9 mouse cellular contexts compared by ENCODE assay signal in the genomic region with DNA sequence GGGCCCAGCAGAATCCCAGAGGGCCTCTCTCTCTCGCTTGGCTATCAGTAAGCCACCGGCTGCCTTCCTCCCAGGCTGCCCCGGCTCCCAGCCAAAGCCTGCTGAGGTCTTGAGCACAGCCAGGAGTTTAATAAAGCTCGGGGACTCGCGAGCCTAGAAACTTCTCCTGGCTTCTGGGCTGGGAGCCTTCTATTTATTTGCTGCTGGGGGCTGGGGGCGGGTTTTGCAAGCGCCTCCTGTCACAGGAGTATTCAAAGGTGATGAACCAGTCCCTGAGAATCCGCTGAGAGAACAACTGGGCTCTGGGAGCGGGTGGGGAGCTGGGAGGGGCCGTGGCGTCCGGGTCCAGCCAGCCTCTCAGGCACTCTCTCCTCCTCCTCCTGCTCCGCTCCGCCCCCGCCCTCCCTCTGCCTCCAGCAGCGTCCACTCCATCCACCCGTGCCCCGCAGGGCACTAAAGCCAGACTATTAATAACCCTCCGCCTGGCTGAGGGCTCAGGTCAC. TPM values are rescaled to one million over a fixed set of nuclear protein-coding genes. Genes with fewer than 3 reads are reported as not detected.
DNase-seq lines count a peak whose midpoint lies in the region; ATAC-seq and TF ChIP-seq lines count a peak whose summit lies in the region.
"Had no signal": no experiment of that assay in that cellular context is flagged by ENCODE, and none has a peak within 500 bp of the region (broad histone marks: within the 10 kb centered on the region; RNA-seq: fewer than 3 reads in every experiment).

Gene Hspb8, minus strand, starts transcription at position 166 of the 503 bp plus-strand sequence.

- no peaks in the 10 kb centered on the region for H3K27me3 ChIP-seq in hindbrain, postnatal 0 days (ENCODE audit: insufficient read depth, low read length)
- H3K27me3 ChIP-seq in limb, embryonic 11.5 days (ENCODE audit: control insufficient read depth, insufficient read depth, low read length), result no peaks in the 10 kb centered on the region
- 0 out of 2 replicates have a peak, but pooled peaks cover 3% of the 10 kb centered on the region for H3K27me3 ChIP-seq in midbrain, embryonic 14.5 days (ENCODE audit: control insufficient read depth, insufficient read depth, low read length)
- H3K27me3 ChIP-seq: CH12.LX had no signal

- peak within 1 kb of the TSS; percentile 43 for H3K4me2 ChIP-seq in hindbrain, postnatal 0 days (ENCODE audit: low read depth, low read length)
- peak within 1 kb of the TSS; percentile 76 for H3K4me2 ChIP-seq in limb, embryonic 11.5 days (ENCODE audit: low read depth, severe bottlenecking)
- peak within 1 kb of the TSS; percentile 51 for H3K4me2 ChIP-seq in midbrain, embryonic 14.5 days (ENCODE audit: low read length)

- intact Hi-C loops in gastrocnemius, postnatal 14 days (cut with DNase I; ENCODE audit: low total_unique reads), result no loop called here

- H3K27ac ChIP-seq in hindbrain, postnatal 0 days, result peak within 1 kb of the TSS; percentile 11
- H3K27ac ChIP-seq in limb, embryonic 11.5 days (replicated peaks; ENCODE audit: low read depth, low read length), result no peak within 1 kb of the TSS; the same call in 1 of the 2 replicates
- H3K27ac ChIP-seq in midbrain, embryonic 14.5 days (replicated peaks; ENCODE audit: low read depth, low read length), result no peak within 1 kb of the TSS; the same call in 1 of the 2 replicates

- peak; percentile 62; the same call in 1 of the 2 replicates for ATAC-seq in hindbrain, postnatal 0 days
- ATAC-seq in limb, embryonic 11.5 days (ENCODE audit: insufficient number of reproducible peaks, low FRiP score, low TSS enrichment, low read depth), result 0 out of 2 replicates have a peak, but pooled peaks have one; percentile 24
- ATAC-seq in midbrain, embryonic 14.5 days (ENCODE audit: low FRiP score, low TSS enrichment), result no peak

- H3K9me3 ChIP-seq in hindbrain, postnatal 0 days (ENCODE audit: low read length), result no peaks in the 10 kb centered on the region
- no peaks in the 10 kb centered on the region for H3K9me3 ChIP-seq in limb, embryonic 11.5 days (ENCODE audit: control insufficient read depth, low read length)
- H3K9me3 ChIP-seq in midbrain, embryonic 14.5 days (ENCODE audit: control insufficient read depth, low read length), result no peaks in the 10 kb centered on the region

- DNase-seq in left cerebral cortex, adult 18-20 months (ENCODE audit: low spot score in 2 of 2), result peak; percentile 18 to 25
- DNase-seq in left cerebral cortex, adult 9 months (ENCODE audit: low spot score in 2 of 2), result no peak
- peak; percentile 82 to 85 for DNase-seq in cerebellum, postnatal 36 days
- DNase-seq in gastrocnemius, postnatal 14 days, result peak; percentile 90
- DNase-seq in hindbrain, postnatal 0 days (ENCODE audit: low spot score), result peak; percentile 73
- peak; percentile 74 for DNase-seq in limb, embryonic 11.5 days (ENCODE audit: low spot score)
- peak; percentile 70 for DNase-seq in midbrain, embryonic 14.5 days
- peak; percentile 40 for DNase-seq in urinary bladder, postnatal 10 days (ENCODE audit: low spot score)

- no peak for TF ChIP-seq CTCF in hindbrain, postnatal 0 days (IDR thresholded peaks at IDR 0.05; ENCODE audit: low read depth)

- no peaks in the 10 kb centered on the region for H3K36me3 ChIP-seq in hindbrain, postnatal 0 days (ENCODE audit: insufficient read depth, low read length)
- H3K36me3 ChIP-seq in limb, embryonic 11.5 days (ENCODE audit: control insufficient read depth, insufficient read depth, low read length), result no peaks in the 10 kb centered on the region
- no peaks in the 10 kb centered on the region for H3K36me3 ChIP-seq in midbrain, embryonic 14.5 days (ENCODE audit: control insufficient read depth, insufficient read depth, low read length)

- WGBS in hindbrain, postnatal 0 days, result 3% methylated on average over 18 of the region's 20 CpGs
- under 1% methylated on average over 20 of the region's 20 CpGs for WGBS in limb, embryonic 11.5 days
- under 1% methylated on average over 18 of the region's 20 CpGs for WGBS in midbrain, embryonic 14.5 days

- H3K4me3 ChIP-seq in hindbrain, postnatal 0 days (ENCODE audit: low read length), result peak within 1 kb of the TSS; percentile 20
- peak within 1 kb of the TSS; percentile 25 for H3K4me3 ChIP-seq in limb, embryonic 11.5 days (ENCODE audit: low read depth, low read length)
- peak within 1 kb of the TSS; percentile 1; the same call in 1 of the 2 replicates for H3K4me3 ChIP-seq in midbrain, embryonic 14.5 days (replicated peaks; ENCODE audit: low read depth, low read length)

- H3K4me1 ChIP-seq in hindbrain, postnatal 0 days (ENCODE audit: insufficient read depth, low read length), result peaks cover 13% of the 10 kb centered on the region; the same call in 1 of the 2 replicates
- H3K4me1 ChIP-seq in limb, embryonic 11.5 days (ENCODE audit: control insufficient read depth, insufficient read depth, low read length), result peaks cover 22% of the 10 kb centered on the region
- H3K4me1 ChIP-seq in midbrain, embryonic 14.5 days (ENCODE audit: control insufficient read depth, insufficient read depth, low read length), result peaks cover 13% of the 10 kb centered on the region

- peak within 1 kb of the TSS; percentile 34; the same call in 1 of the 2 replicates for H3K9ac ChIP-seq in hindbrain, postnatal 0 days (replicated peaks; ENCODE audit: low read length)
- peak within 1 kb of the TSS; percentile 54 for H3K9ac ChIP-seq in limb, embryonic 11.5 days (ENCODE audit: low read length)
- no peak within 1 kb of the TSS; the same call in 1 of the 2 replicates for H3K9ac ChIP-seq in midbrain, embryonic 14.5 days (replicated peaks; ENCODE audit: low read length)

RNA-seq across cellular contexts. Expression of gene Hspb8, which starts in this region (rescaled TPM):
- 10 to 100 TPM; 11.5 to 11.6 TPM for total RNA-seq in left cerebral cortex, adult 18-20 months (2021)
- 100 to 1,000 TPM; 201 to 287 TPM for total RNA-seq in gastrocnemius, postnatal 14 days (2021)
- total RNA-seq in hindbrain, postnatal 0 days (2014; rRNA removed), result 13.2 and 17.9 TPM in 2 replicates
- polyA plus RNA-seq in hindbrain, postnatal 0 days (2015; fragmentation: Nextera tagmentation; extraction: Ambion mirVana), result 10.0 and 11.2 TPM in 2 replicates
- 10.4 and 11.8 TPM in 2 replicates for polyA plus RNA-seq in limb, embryonic 11.5 days (2014; fragmentation: Nextera tagmentation; extraction: Ambion mirVana)
- polyA plus RNA-seq in midbrain, embryonic 14.5 days (2014; fragmentation: Nextera tagmentation; extraction: Ambion mirVana), result 1.9 and 3.7 TPM in 2 replicates
- total RNA-seq: CH12.LX had no signal

Comparison
In these comparisons a context has a peak if more than half of its experiments do, and no peak if none do; other contexts are left out.
1. RNA of gene Hspb8 (total RNA-seq): 201 to 287 TPM in gastrocnemius, postnatal 14 days; 13.2 to 17.9 TPM in hindbrain, postnatal 0 days and 11.5 to 11.6 TPM in left cerebral cortex, adult 18-20 months; every median in the first group is over 10 times any median in the second.
2. DNase-seq: peak in left cerebral cortex, adult 18-20 months (2 of 2), cerebellum, postnatal 36 days (2 of 2), gastrocnemius, postnatal 14 days (single experiment), hindbrain, postnatal 0 days (single experiment), limb, embryonic 11.5 days (single experiment), midbrain, embryonic 14.5 days (single experiment) and urinary bladder, postnatal 10 days (single experiment); none in left cerebral cortex, adult 9 months (0 of 2).
3. Peak in every context shown above with its lines, with median percentiles within 50 percentile points of each other: H3K4me2 ChIP-seq and H3K4me3 ChIP-seq.